Mouse (Mus musculus) layer of hippocampus, adult 2 months (tissue): ENCODE measurements around the gene Timp4. TPM values are rescaled to one million over a fixed set of nuclear protein-coding genes. Genes with fewer than 3 reads are reported as not detected.
"Not testable (repeated sequence)": the region's sequence is repeated elsewhere in the genome, so short reads cannot be mapped to it uniquely, and the experiment has no call there.

ENCODE experiments used
- DNase-seq, 2 experiments: peaks; one replicate each; pipeline ENCODE4 v3.0.0; 2022; ENCODE audit warnings: low spot score in 2 of 2
- H3K27ac ChIP-seq: fragments of 200-600 bp; 2 replicates; pipeline ENCODE4 v1.8.1; 2022
- H3K4me3 ChIP-seq: fragments of 200-600 bp; 2 replicates; pipeline ENCODE4 v1.8.1; 2022; ENCODE audit warnings: mild to moderate bottlenecking
- CTCF ChIP-seq: fragments of 200-600 bp; conservative IDR thresholded peaks from 2 replicates; pipeline ENCODE4 v1.8.1; 2022; ENCODE audit warnings: antibody characterized with exemption, mild to moderate bottlenecking, moderate library complexity
- total RNA-seq, 2 experiments: library from RNA; stranded (reverse); gene quantifications; 2 replicates each; pipeline ENCODE4 v1.2.3; 2021

Timp4 gene
- total RNA-seq, 2 experiments from 2014 or later = 19.4 to 22.6 TPM

GRCm38 (mm10) chr6:115241939-115242338, 10.1 kb downstream of the Timp4 start:
- no peak for DNase-seq
- TF ChIP-seq CTCF = no peak
- Histone ChIP-seq H3K4me3 (no peak overlapping the region), H3K27ac (peak overlapping the region; percentile 61; the same call in 1 of the 2 replicates)

DNA sequence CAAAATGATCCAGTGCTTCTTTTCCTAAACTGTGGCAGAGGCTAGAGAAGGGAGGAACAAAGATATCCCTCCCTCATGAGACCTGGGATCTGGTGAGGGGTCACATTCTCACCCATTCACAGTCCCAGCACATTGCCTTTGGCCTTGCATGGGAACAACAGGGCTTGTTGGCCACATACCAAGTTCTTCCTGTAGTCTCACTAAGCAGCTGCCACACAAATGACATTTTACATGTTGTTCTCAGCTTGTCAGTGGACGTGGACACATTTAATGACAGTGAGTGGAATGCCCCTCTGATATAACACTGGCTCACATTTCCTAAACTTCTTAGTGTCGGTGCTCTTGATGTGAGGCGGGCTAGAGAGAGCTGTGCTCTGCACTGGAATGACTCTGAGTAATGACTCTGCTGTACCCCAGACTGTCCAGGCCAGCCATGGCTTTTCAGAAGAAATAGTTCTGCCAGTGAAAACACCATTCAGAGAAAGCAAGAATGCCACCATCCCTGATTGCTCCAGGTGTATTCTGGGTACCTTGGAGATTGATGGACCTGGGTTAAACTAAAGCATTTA, 10.8 kb downstream of the Timp4 start:
- DNase-seq = no peak
- Histone ChIP-seq H3K27ac (peak overlapping the region; percentile 61), H3K4me3 (no peak overlapping the region)
- no peak for TF ChIP-seq CTCF

DNA sequence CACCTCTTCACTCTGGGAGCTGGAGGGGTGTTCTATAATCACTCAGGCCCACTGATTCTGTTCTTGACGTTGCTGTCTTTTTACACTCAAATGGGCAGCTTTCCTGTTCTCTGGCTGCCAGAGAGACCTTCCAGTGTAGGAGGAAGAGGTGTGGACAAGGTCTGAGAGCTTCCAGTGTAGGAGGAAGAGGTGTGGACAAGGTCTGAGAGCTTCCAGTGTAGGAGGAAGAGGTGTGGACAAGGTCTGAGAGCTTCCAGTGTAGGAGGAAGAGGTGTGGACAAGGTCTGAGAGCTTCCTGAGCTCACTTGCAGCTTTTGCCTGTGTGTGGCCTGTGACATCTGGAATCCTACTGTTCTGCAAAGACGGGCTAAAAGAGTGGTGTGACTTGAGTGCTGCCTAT, 11.6 kb downstream of the Timp4 start:
- H3K27ac ChIP-seq = peak overlapping the region; percentile 61; the same call in 1 of the 2 replicates
- not testable (repeated sequence) for DNase-seq, H3K4me3 ChIP-seq

- DNase-seq = no peak
- TF ChIP-seq CTCF = no peak
- Histone ChIP-seq H3K4me3 (no peak overlapping the region), H3K27ac (peak overlapping the region; percentile 61; the same call in 1 of the 2 replicates)
Observed at GRCm38 (mm10) chr6:115239335-115239734, 12.7 kb downstream of the Timp4 start.

DNA sequence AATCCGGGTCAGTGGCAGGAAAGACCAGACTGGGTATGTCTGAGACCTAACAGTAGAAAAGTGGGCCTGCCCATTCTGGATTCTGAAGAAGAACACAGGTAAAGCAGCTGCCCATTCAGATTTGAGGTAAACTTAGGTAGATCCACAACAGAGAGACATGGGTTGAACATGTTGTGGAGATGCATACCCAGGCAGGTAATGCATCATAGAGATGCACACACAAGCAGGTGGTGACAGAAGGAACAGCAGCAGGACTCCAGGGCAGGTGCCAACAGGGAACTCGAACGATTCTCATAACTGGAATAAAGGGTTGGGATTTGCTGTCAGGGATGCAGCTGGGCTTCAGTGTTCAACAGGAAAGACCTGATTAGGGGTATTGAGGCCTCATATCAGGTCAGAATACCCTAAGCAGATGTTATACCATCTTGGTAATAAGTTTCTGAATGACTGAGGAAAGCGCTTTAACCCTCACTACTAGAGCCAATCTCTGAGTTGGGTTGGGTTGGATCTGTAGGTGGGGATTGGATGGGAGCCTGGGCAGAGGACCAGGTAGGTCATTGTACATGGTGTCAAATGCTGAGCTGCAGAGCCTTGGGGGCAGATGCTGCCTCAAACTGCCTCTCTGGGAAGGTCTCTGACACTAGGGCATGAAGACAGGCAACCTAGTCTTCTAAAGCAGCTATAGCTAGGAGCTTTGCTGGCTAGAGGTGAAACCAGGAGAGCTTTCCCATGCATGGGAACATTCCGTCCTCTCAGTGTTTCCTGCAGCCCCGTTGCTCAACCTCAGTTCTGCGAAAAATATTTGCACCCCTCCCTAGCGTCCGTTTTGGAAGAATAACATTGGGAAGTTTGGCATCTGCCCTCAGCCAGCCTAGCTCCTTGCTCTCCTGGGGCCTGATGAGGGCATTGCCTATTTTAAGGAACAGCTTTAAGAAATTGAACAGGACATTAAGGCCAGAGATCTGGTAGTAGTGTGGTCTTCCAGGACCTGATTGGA, 13.7 kb downstream of the Timp4 start:
- H3K27ac ChIP-seq = peak overlapping the region; percentile 61
- DNase-seq = no peak
- no peak for TF ChIP-seq CTCF
- H3K4me3 ChIP-seq = no peak overlapping the region

- Histone ChIP-seq H3K4me3 (no peak overlapping the region), H3K27ac (peak overlapping the region; percentile 68)
- TF ChIP-seq CTCF = no peak
- DNase-seq = no peak
Observed at GRCm38 (mm10) chr6:115232562-115232961, 19.4 kb downstream of the Timp4 start.

- no peak overlapping the region for H3K4me3 ChIP-seq
- H3K27ac ChIP-seq = peak overlapping the region; percentile 68
- TF ChIP-seq CTCF = no peak
- no peak for DNase-seq
Observed at GRCm38 (mm10) chr6:115231836-115232235, 20.2 kb downstream of the Timp4 start.

GRCm38 (mm10) chr6:115230557-115230956, 21.4 kb downstream of the Timp4 start:
- no peak for TF ChIP-seq CTCF
- no peak overlapping the region for H3K4me3 ChIP-seq
- no peak for DNase-seq

DNA sequence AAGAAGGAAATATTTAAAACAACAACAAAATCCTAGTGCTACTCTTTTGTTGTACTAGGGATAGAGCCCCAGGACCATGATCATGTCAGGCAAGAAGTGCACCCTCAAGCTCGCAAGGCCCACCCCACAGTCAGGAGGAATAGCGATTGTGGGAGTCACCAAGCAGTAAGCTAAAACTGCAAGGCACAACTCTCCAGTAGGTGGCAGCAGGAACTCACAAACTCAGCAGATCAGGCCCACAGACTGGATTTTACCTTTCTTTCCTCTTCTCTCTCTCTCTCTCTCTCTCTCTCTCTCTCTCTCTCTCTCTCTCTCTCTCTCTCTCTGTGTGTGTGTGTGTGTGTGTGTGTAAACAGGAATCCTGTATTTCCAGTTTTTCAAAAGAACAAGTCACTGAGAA, 24.5 kb downstream of the Timp4 start:
- peak; percentile 81 for TF ChIP-seq CTCF
- DNase-seq = peak; percentile 82 to 84
- Histone ChIP-seq H3K27ac (peak overlapping the region; percentile 46; the same call in 1 of the 2 replicates), H3K4me3 (no peak overlapping the region)

More at GRCm38 (mm10) chr6:115230557-115230956, 21.4 kb downstream of the Timp4 start:
- H3K27ac ChIP-seq = peak overlapping the region; percentile 28; the same call in 1 of the 2 replicates

DNA sequence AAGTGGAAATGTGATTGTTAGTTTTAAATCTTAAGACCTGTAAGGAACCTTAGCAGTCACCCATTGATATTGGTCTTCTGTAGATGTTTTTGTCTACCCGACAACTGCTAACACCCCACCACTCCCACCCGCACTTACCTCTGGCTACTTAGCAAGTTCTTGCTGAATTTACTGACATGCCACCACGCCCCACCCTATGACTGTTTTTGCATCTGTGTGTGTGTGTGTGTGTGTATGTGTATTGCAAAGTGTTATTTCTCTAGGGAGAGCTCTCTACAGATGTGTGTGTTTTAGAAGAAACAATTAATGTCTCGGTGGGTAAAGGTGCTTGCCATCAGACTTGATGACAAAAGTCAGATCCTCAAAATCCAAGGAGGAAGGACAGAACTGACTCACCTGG, 25.0 kb downstream of the Timp4 start, which contains the start of gene Gm17482:
Gene Gm17482 (plus strand): TSS at position 301 of the 400 bp plus-strand sequence.
- no peak for TF ChIP-seq CTCF
- Histone ChIP-seq H3K27ac (peak within 1 kb of the TSS; percentile 75), H3K4me3 (no peak within 1 kb of the TSS)
- no peak for DNase-seq

GRCm38 (mm10) chr6:115225519-115225918, 26.5 kb downstream of the Timp4 start:
- peak; percentile 74 to 86 for DNase-seq
- TF ChIP-seq CTCF = no peak
- no peak overlapping the region for H3K4me3 ChIP-seq
- H3K27ac ChIP-seq = peak overlapping the region; percentile 75

- no peak for TF ChIP-seq CTCF
- H3K27ac ChIP-seq = peak overlapping the region; percentile 76
- H3K4me3 ChIP-seq = no peak overlapping the region
- peak; percentile 37 to 69 for DNase-seq
Observed at GRCm38 (mm10) chr6:115221215-115221641, 30.8 kb downstream of the Timp4 start.

- no peak for DNase-seq
- Histone ChIP-seq H3K4me3 (no peak overlapping the region), H3K27ac (peak overlapping the region; percentile 63)
- no peak for TF ChIP-seq CTCF
Observed at GRCm38 (mm10) chr6:115213129-115213528, 38.9 kb downstream of the Timp4 start.
